Mouse (Mus musculus) bone marrow, adult 2 months (tissue): ENCODE measurements around the gene Trappc12.

Source experiments
- CTCF ChIP-seq: fragments of 200-500 bp; IDR thresholded peaks from 2 replicates; pipeline ENCODE4 v1.5.1; 2011; ENCODE audit warnings: low read length, control low read depth; ENCODE audit not compliant: control insufficient read depth, insufficient read depth
- POLR2A ChIP-seq: fragments of 200-500 bp; IDR thresholded peaks from 2 replicates; pipeline ENCODE4 v1.6.1; 2011; ENCODE audit warnings: low read depth, mild to moderate bottlenecking, control low read depth, low read length, borderline replicate concordance; ENCODE audit not compliant: control insufficient read depth

GRCm38 (mm10) chr12:28796881-28797420 lies 46.7 kb upstream of the Trappc12 start:
- no peak for TF ChIP-seq CTCF
- no peak for TF ChIP-seq POLR2A
